Mouse (Mus musculus) frontal cortex, postnatal 14 days (tissue): ENCODE data around the gene Ppm1h.

Source experiments
- DNase-seq, 2 experiments: peaks; one replicate each; pipeline ENCODE4 v3.0.0; 2022; ENCODE audit warnings: low spot score in 2 of 2

The Ppm1h gene

DNA sequence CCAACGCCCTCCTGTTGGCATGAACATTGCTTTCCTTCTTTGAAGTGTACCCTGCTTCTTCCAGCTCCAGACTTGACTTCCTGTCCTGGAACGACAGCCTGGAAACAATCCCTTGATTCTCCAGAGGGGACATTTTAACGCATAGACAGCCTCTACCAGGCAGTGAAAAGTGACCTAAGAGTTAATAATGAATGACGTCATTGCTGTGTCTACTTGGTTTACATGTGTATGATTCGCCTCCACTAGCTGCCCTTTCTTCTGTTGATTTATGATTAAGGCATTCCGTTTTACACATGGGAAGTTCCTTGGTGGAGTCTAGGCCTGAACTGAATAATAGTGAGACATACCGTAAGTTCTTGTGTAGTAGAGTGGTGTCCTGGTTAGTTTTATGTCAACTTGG is 287.9 kb downstream of the Ppm1h start:
- DNase-seq = no peak

DNA sequence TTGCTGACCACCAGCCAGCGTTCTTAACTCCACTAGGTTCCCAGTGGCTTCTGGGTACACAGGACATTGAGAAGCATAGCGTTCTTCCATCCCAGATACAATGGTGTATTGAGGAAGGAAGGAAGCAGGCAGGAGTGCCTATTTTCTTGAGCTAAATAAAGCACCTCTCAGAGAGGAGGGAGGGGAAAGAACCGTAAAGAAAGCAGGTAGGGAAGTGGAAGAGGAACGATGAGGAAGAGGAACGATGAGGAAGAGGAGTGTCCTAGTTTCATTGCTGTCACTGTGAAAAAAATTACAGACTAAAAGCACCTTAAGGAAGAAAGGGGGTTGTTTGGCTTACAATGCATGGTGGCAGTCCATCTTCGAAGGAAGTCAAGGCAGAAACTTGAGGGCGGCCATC is 291.6 kb downstream of the Ppm1h start:
- DNase-seq = no peak

DNA sequence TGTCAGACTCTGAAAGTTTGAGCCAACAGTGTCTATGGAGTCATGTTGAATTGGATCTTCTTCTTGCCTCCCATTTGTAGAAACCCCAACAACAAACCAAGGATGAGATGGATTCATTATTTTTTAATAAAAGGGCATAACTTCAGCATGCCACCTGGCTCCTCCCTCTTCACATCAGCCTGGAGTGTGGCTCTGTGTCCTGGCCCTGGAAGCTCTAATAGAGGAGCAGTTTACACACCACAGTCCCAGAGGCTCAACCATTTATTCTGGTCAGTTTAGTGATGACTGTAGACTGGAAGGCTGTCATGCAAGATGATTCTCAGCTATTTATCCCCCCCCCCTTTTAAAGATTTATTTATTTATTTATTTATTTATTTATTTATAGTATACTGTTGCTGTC is 294.7 kb downstream of the Ppm1h start:
- no peak for DNase-seq

DNA sequence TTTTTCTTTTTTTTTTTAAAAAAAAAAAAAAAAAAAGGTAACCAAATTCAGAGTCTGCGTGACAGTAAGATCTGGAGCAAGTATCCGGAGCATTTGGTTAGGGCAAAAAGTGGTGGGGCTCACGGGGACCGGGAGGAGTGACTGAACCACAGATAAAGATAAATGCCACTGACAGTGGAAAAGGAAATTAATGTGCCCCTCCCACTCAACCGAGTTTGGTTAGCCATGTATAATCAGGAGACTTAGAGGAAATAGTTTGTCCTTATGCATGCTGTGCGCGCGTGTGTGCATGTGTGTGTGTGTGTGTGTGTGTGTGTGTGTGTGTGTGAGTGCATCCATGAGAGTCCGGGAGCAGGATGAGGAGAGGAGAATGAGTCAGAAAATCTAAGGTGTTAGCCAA is 297.5 kb downstream of the Ppm1h start:
- DNase-seq = no peak

DNA sequence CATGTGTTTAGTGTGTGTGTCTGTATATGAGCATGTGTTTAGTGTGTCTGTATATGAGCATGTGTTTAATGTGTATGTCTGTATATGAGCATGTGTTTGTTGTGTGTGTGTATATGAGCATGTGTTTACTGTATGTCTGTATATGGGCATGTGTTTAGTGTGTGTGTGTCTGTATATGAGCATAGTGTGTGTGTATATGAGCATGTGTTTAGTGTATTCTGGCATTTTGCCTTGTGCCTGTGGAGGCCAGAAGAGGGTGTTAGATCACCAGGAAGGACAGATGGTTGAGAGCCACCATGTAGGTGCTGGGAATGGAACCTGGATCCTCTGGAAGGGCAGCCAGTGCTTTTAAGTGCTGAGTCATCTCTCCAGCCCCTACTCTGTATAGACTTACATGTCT is 300.8 kb downstream of the Ppm1h start:
- no peak for DNase-seq

DNA sequence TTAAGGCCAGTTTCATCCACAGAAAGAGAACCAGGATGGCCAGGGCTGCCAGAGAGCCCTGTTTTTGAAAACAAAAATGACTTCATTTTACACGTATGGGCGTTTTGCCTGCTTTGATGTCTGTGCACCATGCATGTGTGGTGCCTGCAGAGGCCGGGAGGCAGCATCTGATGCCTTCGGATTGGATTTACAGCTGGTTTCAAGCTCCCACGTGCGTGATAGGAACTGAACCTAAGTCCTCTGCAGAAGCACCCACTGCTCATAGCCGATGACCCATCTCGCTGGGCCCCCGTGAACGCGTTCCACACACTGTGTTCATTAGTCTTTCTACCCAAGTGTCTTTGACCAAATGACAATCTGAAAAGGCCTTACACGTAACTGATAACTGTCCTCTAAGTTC is 301.6 kb downstream of the Ppm1h start:
- no peak for DNase-seq

DNA sequence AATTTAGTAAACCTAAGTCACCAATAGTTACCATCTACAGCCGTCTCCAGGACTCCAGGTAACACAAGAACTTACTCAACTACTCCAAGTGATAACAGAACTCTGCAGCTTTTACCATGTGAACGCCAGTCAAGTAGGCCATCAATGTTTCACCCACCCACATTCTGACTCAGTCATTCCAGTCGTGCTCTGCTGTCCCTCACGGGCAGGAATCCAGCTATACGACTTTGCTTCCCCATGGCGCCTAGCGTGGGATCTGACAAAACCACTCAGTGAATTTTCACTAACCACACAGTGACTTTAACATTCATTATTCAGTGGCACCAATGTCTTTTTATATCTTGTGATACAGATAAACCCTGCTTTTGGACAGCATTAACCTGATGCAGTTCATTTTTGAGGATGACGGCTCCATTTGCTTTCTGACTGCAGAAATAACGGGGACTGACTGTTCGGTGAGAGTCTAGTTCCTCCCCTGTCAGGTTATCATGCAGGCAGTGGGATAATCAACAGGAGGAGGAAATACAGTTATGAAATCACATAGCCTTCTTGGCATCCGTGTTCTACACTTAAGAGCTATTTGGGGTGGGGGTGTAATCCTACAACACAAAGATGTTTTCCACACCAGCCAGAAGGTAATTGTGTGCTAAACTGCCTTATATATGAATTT is 304.5 kb downstream of the Ppm1h start:
- no peak for DNase-seq

DNA sequence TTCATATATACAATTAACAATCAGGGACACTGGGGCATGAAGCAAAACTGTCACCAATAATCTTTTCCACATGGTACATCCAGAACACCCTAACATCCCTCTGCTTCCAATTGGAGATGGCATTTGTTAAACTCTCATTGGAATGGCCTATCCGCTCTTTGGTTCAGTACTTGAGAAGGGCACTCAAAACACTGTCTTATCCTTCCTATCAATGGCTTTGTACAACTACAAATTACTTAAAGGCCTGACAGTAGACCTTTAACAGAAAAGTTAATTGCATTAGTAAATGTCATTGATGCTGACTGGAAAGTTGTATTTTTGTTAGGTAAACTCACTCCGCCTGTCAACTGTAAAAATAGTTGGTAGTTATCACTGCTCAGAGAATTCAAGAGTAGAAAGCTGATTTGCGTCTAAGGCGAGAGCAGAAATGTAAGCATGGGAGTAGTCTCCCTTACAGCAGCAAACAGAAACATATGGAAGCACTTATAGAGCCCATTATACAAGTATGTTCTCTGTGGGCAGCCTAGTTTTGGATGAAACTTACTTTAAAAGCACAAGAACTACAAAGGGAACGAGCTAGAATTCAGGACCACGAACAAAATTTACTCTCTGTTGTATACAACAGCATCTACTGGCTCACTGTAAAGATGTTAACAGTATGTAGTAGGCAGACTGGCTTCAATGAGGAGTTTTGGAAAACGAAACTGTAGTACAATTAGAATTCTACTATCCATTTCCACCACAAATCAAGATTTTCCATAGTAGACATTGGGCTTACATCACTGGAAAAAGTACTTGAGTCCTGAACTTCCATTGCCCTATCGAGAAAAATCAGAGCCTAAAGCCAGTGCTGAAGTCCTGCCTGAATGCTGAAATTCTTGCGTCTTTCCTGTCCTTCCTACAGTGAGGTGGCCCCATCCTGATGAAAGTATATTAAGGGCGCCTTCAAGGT is 305.3 kb downstream of the Ppm1h start:
- DNase-seq = no peak

DNA sequence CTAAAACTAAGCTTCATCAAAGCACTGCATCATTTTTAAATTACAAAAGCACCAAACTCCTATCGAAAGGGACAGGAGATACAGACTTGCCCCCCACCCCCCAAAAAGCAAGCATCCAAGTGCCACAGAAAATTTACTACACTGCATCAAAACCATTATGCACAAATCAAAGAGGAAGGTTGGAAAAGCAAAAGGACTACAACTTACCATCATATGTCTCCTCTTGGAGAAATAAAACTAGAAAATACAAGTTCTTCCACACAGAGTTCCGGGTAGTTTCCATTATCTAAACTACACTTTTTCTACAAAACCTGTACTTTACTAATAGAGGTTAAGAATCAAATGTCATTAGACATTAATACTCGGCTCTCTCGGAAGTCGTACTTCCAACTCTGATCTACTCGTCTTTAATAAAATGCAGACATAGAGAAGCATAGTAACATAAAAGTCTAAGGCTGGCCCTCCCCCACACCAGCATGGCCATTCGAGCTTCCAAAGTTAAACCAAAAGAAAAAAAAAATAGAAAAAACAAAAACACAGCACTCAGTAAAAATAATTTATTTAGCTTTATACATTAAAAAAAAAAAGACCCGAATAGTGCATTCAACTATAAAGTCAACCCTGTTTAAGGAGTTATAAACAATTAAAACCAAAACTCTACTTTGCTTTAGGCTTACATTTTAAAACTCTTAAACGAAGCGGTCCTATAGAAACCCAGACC is 306.1 kb downstream of the Ppm1h start:
- DNase-seq = no peak

DNA sequence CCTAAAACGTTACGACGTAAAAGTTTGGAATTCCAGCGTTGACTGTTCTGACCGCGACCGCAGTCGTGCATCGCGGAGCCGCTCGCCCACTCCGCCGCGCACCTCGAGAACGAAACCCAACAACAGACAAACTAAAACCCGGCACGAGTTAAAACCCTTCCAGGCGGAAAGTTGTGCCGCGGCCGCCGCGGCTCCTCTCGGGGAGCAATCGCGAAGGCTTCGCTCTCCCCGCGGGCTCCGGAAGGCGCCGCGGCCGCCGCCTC is 306.6 kb downstream of the Ppm1h start:
- DNase-seq = no peak

DNA sequence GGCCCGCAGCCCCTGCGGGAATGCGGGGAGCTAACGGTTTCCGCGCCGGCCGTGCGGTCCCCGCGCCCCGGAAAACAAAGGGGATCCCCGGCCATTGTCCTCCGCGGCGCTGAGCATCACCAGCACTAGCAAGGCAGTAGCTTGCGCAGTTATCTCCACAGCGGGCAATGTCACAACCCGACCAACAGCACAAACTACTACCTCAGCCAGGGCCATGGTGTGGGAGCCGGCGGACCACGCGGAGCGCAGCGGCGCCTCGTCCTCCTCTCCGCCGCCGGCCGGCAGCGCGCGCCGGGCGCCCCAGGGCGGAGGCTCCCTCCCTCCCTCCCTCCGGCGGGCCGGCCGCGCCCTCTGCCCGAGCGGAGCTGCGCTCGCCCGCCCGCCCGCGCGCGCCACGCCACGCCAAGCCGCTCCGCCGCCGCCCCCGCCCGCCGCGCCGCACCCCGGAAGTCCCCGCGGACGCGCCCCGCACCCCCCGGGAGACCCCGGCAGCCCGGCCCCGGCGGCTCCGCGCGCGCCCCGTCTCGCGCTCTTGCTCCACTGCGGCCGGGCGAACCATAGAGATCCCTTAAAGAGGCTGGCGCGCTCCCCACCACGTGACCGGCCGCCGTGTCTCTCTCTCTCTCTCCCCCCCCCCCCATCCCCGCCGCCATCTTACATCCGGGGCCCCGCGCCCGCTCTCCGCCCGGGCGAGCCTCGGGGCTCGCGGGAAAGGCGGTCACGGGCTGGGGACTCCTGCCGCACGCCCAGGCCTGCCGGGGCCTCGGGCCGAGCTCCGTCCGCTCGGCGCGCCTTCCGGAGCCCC is 307.2 kb downstream of the Ppm1h start:
- DNase-seq = peak; percentile 61 to 69

DNA sequence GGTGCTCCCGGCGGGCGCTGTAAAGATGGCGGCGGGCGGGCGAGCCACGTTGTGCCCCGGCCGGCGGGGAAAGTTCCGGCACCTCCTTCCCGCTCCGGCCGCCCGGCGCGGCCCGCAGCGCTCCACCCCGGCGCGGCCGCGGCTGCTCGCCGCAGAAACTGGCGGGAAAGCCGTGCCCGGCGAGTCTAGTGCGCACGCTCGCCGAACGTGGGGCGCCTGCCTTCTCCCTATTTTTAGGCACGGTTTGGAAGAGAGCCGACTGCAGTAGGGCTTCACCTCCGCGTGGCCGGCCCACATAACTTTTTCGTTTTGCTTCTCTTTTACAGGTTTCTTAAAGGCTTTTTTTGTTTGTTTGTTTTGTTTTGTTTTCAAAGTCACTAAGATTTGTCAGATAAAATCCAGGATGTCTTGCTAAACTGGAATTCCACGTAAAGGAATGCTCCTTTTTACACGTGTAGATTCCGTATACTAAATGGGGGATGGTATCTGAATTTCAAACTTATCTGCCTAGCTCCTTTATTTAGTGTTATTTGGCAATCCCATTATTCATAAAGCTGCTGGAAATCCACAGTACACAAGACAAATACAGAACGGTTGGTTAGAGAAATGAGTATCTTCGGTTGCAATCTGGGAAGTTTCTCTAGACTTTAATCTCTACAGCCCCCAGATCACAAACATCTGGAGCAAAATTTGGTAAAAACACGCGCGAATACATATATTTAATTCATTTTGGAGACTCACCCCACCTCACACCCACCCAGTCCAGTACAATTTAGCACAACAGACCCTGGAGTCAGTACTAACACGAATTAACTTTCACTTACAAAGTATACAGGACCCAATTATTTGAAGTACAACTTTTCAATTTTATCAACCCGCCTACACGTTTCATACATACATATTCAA is 308.0 kb downstream of the Ppm1h start:
- DNase-seq = peak; percentile 51 to 56

DNA sequence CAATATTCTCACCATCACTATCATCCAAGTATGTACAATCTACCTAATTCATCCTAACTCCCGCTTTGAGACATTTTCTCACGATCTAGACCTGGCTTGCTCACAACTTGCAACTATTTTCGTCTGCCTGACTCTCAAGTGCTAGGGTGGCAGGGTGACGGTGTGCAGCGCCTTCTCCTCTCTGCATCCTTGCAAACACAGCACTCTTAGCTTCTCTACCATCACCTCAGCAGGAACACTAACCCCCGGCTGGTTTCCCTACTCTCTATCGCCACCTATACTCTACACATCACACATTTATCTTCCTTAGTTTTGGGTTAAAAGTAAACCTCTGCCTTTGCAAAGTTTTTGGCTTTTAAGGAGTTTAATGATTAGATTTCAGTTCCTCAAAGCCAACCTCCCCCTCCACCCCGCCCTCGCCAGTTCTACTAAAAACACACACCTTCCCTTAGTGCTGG is 309.1 kb downstream of the Ppm1h start:
- peak in 1 of 2 experiments; percentile 40 for DNase-seq

DNA sequence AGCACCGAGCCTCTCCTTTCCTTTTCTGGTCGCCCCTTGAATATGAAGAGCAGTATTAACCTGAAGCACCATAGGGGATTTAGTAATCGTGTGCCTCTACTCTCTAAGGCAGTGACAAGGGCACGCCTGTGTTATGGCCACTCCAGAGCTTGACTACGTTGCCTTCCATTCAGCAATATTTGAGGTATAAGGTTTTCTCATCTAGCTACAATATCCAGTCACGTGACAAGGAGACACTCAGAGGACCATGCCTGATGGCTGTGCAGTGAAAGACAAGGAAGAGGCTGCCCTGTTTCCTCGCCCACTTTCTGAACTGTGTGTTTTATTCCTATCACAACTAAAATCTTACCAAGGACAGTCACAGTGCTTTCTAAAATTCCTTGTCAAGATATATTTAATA is 309.8 kb downstream of the Ppm1h start:
- no peak for DNase-seq

DNA sequence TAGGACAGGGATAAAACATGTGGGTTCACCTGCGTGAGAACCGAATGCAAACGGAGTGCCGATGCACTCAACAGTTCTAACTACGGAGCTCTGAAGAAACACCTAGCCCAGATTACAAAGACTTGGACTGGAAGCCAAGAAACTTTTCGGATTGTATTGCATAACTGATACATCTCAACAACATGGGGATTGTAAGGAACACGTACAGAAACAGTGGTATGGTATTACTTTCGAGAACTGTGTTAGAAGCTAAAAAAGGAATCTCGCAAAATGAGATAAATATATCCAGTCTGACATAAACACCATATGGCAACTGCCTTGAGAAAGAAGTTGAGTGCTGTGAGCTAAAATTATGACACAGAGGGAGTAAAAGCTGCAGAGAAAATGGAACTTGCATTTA is 311.4 kb downstream of the Ppm1h start:
- DNase-seq = no peak

DNA sequence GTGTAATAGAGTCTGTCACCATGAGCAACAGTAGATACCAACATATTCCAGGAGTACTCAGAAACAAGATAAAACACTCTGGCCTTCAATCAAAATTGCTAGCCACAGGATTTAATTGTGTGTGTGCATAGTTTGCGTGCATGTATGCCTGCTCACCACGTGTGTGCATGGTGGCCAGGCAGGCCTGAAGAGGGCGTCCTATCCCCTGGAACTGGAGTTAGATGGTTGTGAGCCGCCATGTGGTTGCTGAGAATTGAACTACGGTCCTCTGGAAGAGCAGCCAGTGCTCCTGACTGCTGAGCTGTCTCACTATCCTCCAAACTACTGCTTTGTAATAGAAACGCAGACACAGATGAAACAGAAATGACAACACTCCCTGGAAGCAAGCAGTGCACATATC is 312.0 kb downstream of the Ppm1h start:
- no peak for DNase-seq

DNA sequence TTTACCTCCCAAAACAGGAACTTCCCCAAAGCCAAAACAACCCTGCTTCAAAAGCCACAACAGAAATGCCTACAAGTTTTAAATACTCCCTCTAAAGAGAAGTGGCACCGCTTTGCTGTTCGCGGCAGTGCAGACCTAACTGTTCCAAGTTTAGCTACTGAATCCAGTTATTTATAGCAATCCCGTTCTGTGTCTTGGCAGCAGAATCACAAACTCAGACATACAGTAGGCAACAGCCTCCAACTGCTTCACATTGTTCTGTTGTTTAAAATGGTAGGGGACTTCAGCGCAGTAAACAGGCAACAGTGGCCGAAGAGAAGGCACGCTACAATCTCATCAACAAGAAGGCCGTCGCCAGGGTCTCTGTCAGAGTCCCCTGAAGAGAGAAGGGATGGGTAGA is 312.5 kb downstream of the Ppm1h start:
- DNase-seq = no peak

DNA sequence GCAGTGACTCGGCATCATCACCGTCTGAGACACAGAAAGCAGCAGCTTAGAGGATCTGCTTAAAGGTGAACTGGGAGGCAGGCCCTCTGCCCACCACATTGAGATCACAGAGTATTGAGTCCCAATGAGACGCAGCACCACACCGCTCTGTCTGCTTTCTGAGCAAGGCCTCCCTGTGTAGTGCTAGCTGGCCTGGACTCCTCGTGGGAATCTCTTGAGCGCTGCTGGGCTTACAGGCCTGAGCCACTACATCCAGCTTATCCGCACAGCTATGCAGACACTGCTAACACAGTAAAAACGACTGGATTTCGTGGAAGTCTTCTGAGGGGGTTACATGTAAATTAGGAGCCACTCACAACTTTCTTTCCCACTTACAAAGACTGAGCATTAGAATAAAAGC is 313.1 kb downstream of the Ppm1h start:
- DNase-seq = no peak

DNA sequence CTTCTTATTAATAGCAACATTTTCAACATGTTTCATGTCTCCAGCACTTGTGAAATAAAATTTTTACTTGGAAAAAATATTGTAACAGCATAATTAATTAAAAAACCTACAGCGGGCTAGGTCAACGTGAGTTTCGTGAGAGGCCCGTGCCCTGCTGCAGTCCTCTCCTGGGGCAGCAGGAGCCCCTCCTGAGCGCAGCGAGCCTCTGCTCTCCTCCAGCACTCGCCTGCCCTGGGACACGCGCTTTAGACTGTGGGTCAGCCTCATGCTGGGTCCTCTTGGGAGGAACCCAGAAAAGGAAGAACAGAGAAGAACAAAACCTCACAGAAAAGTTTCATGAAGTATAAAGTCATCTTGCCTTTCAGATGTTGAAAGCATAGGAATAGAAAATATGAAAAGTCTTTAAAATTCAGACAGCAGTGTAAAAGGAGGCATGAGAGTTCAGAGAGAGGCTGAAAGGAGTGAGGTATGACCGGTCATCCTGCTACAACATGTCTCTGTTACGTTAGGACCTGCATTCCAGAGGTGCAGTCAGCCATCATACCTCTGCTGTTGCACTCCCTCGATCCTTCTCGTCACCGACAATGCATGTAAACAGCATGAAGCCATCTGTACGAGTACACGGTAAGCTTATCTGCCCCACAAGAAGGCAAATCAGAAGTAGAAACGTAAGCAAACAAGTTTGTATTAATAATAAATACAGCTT is 316.0 kb downstream of the Ppm1h start:
- DNase-seq = no peak
